Mouse (Mus musculus): ENCODE data around the gene Ngef. TPM values are rescaled to one million over a fixed set of nuclear protein-coding genes. Genes with fewer than 3 reads are reported as not detected.

Gene Ngef
- total RNA-seq, 2 experiments from 2014 or later, result 333 to 376 TPM

Other genes with a start within 250 kb of the Ngef start
- gene Gigyf2, start 246.9 kb downstream of the Ngef start, total RNA-seq (2021), result 100 to 1,000 TPM; 107 to 108 TPM
- 1 to 10 TPM; 4.0 to 5.7 TPM for gene Kcnj13, start 179.1 kb downstream of the Ngef start, total RNA-seq (2021)
- gene Snorc, start 103.6 kb downstream of the Ngef start, total RNA-seq (2021), result under 1 TPM in 1 of 2 experiments, not detected in 1; 0.87 TPM
- gene Neu2, start 64.0 kb downstream of the Ngef start, total RNA-seq (2021), result 1 to 10 TPM; 7.3 to 9.7 TPM
- 10 to 100 TPM; 17.4 to 23.5 TPM for gene Inpp5d, start 46.4 kb upstream of the Ngef start, total RNA-seq (2021)
- 10 to 100 TPM; 61.7 to 65.2 TPM for gene Atg16l1, start 182.0 kb upstream of the Ngef start, total RNA-seq (2021)
- 1 to 10 TPM; 3.1 to 3.4 TPM for gene Sag, start 229.8 kb upstream of the Ngef start, total RNA-seq (2021)

Measured in left cerebral cortex, postnatal 25 days (tissue).